Mouse (Mus musculus) CD4-positive, CD25-positive, alpha-beta regulatory T cell, adult 9 weeks (primary cell): Measurements from ENCODE around the gene Ccdc153. TPM values are rescaled to one million over a fixed set of nuclear protein-coding genes. Genes with fewer than 3 reads are reported as not detected.

Source experiments
- polyA plus RNA-seq: library from polyadenylated mRNA; unstranded; fragments of 100-300 nt; shearing (Covaris generic); gene quantifications from one replicate; pipeline ENCODE4 v1.2.1, GENCODE M21; 2017

Ccdc153 gene
- polyA plus RNA-seq: not detected

DNA sequence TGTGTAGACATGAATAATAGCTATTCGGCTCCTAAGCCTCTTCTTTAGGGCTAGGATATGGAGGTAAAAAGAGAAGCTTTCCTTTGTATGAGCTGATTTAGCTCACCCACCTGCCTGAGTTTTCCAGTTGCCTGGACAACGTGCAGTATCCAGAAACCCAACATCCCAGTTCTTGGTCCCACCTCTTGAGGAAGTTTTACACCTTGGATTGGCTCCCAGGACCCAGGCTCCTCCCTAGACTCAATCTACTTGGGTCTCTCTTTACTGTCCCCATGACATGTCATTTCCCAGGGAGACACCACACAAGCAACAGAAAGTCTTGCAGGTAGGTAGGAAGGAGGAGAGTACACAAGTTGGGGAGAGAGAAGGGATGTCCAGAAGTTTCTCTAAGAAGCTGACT is at the start of gene Ccdc153:
Gene Ccdc153, plus strand, starts transcription at position 278 of the 400 bp plus-strand sequence.

DNA sequence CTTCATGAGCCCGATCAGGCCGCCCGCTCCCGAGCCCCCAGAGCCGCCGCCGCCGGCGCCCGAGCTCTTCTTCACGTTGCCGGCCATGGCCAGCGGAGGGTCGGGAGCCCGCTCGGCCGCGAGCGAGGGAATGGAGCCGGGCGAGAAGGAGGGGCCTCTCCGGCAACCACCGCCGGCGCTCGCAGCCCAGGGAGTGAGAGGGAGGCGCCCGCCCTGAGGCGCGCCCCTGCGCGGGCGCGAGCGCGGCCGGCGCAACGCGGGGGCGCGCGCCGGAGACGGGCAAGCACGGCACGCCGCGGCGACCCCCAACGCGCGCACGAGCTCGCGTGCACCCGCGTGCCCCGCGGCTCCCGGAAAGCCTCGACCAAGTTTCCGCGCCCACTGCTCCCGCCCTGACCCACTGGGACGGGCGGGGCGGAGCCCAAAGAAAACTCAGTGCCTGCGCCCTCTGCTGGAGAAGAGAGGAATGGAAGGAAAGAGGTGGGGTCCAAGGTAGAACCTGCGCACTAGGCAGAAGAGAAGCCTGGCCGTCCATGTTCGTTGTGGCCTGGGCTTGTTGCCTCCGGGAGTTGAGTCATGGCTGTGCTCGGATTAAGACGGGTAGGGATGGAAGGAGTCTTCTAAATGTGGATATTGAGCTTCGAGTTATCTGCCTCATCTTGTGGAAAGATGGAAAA is 6.5 kb upstream of the Ccdc153 start, which contains the start of gene Cbl:
Gene Cbl, minus strand, starts transcription at position 248 of the 677 bp plus-strand sequence.

DNA sequence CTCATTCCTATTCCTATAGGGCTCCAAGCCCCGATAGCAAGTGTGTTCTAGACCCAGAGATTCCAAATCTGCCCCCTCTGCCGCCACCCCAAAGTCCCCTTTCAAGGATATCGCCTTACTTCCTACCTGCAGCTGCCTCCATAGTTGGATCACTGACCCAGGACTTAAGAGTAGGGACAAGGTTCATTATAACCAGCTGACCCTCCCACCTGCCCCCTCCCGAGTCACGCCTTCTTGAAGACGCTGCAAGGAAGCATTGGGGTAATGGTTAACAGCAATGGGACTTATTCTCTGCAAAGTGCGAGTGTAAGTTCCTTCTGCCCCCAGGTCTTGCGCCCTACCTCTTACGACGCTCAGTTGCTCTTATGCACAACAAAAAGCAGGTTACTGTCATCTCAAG is 10.8 kb downstream of the Ccdc153 start, which contains the start of gene Pdzd3:
Gene Pdzd3, minus strand, starts transcription at position 158 of the 400 bp plus-strand sequence.

DNA sequence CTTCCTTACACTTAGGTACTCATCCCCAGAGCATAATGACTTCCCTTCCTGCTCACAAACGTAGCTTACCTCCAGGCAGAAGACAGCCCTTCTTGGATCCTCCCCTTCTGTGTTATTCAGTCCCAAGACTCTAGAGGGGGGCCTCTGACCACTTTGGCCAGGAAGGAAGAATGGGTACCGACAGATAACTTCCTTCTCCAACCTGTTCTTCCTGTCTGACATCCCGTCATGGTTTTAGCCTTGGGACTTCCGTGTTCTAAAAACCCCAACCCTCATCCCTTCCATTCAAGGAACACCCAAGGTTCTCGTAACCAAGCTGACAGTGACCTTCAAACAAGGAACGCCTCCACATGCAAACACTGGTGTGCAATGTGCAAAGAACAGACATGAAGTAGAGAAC is 28.0 kb downstream of the Ccdc153 start, which contains the start of gene Nlrx1:
Gene Nlrx1, minus strand, starts transcription at position 168 of the 400 bp plus-strand sequence.

GRCm38 (mm10) chr9:44288076-44288958 is 47.8 kb downstream of the Ccdc153 start, which contains the start of gene Abcg4:
TSS of gene Abcg4 (minus strand) at chr9:44288615.

Other genes starting within 250 kb of the Ccdc153 start
- gene Thy1, start 197.3 kb upstream of the Ccdc153 start, polyA plus RNA-seq: 172 TPM
- gene Usp2, start 173.7 kb upstream of the Ccdc153 start, polyA plus RNA-seq: 5.9 TPM
- not detected for gene Mfrp, start 138.9 kb upstream of the Ccdc153 start, polyA plus RNA-seq
- not detected for gene C1qtnf5, start 133.4 kb upstream of the Ccdc153 start, polyA plus RNA-seq
- gene Gm49380, start 127.2 kb upstream of the Ccdc153 start, polyA plus RNA-seq: not detected
- 7.7 TPM for gene Rnf26, start 127.2 kb upstream of the Ccdc153 start, polyA plus RNA-seq
- gene Mcam, start 106.2 kb upstream of the Ccdc153 start, polyA plus RNA-seq: not detected
- 18.2 TPM for gene Cbl, start 6.6 kb upstream of the Ccdc153 start, polyA plus RNA-seq
- not detected for gene Pdzd3, start 10.8 kb downstream of the Ccdc153 start, polyA plus RNA-seq
- 8.5 TPM for gene Nlrx1, start 27.9 kb downstream of the Ccdc153 start, polyA plus RNA-seq
- gene Abcg4, start 47.9 kb downstream of the Ccdc153 start, polyA plus RNA-seq: not detected
- 40.4 TPM for gene Hinfp, start 65.0 kb downstream of the Ccdc153 start, polyA plus RNA-seq
- gene C2cd2l, start 79.6 kb downstream of the Ccdc153 start, polyA plus RNA-seq: 5.9 TPM
- gene Dpagt1, start 85.3 kb downstream of the Ccdc153 start, polyA plus RNA-seq: 26.7 TPM
- 13.2 TPM for gene H2afx, start 94.0 kb downstream of the Ccdc153 start, polyA plus RNA-seq
- gene Hmbs, start 103.6 kb downstream of the Ccdc153 start, polyA plus RNA-seq: 24.1 TPM
- gene Vps11, start 121.0 kb downstream of the Ccdc153 start, polyA plus RNA-seq: 82.6 TPM
- gene Hyou1, start 138.8 kb downstream of the Ccdc153 start, polyA plus RNA-seq: 26.6 TPM
- gene Slc37a4, start 156.2 kb downstream of the Ccdc153 start, polyA plus RNA-seq: 29.0 TPM
- 2,154 TPM for gene Rps25, start 166.5 kb downstream of the Ccdc153 start, polyA plus RNA-seq
- 157 TPM for gene Trappc4, start 166.9 kb downstream of the Ccdc153 start, polyA plus RNA-seq
- gene Ccdc84, start 177.9 kb downstream of the Ccdc153 start, polyA plus RNA-seq: 65.9 TPM
- gene Foxr1, start 200.5 kb downstream of the Ccdc153 start, polyA plus RNA-seq: 0.14 TPM
- not detected for gene Upk2, start 214.3 kb downstream of the Ccdc153 start, polyA plus RNA-seq
- gene Bcl9l, start 242.1 kb downstream of the Ccdc153 start, polyA plus RNA-seq: 8.3 TPM